Mouse (Mus musculus): ENCODE results near the gene Zfp62.

The Zfp62 gene

GRCm38 (mm10) chr11:49248974-49249700, 46.0 kb downstream of the Zfp62 start:
- no peak for DNase-seq (ENCODE audit: low spot score in 2 of 2)

DNA sequence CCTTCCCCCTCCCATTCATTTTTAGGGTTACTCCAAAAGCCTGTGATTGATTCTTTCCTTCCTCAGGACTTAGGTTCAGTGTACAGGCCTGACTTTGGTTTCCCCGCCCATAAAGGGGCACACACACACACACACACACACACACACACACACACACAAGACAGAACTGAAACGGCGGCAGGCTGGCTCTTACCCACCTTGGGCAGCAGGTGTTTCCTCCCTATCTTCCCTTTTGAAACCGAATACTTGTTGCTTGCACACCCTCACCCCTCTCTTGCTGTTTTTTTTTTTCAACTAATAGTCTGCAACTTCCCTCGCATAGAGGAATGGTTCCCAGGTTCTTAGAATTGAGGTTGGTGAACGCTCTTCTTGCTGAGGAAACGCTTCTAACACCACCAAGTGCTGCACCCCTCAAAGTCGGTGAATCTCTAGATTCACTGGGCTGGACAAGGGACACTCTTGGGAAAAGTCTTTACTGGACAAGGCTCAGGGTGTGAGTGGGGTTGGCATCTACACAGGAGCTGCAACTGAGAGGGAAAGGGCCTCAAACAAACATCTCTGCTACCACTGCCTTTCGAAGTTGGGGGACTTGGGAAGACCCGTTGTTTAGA, 46.8 kb downstream of the Zfp62 start:
- no peak for DNase-seq (ENCODE audit: low spot score in 2 of 2)

- DNase-seq (ENCODE audit: low spot score in 2 of 2): peak; percentile 78 to 79
Observed at GRCm38 (mm10) chr11:49250422-49251379, 47.6 kb downstream of the Zfp62 start.

GRCm38 (mm10) chr11:49251380-49251761, 48.3 kb downstream of the Zfp62 start:
- DNase-seq (ENCODE audit: low spot score in 2 of 2): no peak

DNA sequence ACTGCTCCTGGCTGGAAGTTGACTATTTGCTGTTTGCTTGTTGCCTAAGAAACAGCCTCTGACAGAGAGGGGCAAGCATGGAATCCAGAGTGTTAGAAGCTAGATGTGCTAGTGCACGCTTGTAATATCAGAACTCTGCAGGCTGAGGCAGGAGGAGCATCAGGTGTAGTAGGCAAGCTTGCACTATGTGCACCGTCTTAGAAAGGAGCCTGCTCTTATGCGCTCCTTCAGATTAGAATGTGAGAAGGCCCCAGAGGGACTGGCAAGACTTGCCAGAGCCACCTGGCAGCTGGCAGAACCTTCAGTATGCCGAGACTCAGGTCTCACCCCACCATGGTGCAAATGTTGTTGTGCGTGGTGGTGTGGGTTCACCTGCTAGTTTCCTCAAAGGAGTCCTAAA, 49.0 kb downstream of the Zfp62 start:
- DNase-seq (ENCODE audit: low spot score in 2 of 2): no peak

DNA sequence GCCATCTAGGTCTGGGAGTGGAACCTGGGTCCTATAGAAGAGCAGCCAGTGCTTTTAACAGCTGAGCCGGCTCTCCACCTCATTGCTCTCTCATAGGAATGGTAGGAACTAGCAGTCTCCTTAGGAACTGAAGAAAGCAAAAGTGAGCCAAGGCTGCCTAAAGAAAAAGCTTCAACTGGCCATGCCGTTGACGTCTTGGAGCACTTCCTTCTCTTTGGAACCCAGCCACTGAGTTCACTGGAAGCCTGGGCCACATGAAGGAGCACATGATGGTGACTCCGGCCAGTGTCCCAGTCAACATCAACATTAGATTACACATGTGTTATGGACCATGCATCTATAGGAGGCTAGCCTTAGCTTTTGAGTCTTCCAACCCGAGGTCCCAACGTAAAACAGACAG, 49.9 kb downstream of the Zfp62 start:
- no peak for DNase-seq (ENCODE audit: low spot score in 2 of 2)

DNA sequence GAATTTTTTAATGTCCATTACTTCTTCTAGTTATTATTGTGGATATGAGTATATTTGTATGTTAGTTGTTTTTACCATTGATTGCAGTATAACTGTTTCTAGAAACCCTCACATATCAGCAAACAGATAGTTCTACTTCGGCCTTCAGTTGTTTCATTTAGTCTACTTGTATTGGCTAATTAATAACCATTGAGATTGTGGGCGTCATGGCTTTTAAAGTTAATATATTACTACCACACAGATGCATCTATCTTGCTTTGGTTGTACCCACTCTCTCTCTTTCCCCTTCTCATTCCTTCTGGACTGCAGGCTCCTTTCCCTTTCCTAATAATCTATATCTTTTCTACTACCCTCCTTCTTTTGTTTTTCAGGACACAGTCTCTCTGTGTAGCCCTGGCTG, 56.2 kb downstream of the Zfp62 start:
- DNase-seq (ENCODE audit: low spot score in 2 of 2): no peak

DNA sequence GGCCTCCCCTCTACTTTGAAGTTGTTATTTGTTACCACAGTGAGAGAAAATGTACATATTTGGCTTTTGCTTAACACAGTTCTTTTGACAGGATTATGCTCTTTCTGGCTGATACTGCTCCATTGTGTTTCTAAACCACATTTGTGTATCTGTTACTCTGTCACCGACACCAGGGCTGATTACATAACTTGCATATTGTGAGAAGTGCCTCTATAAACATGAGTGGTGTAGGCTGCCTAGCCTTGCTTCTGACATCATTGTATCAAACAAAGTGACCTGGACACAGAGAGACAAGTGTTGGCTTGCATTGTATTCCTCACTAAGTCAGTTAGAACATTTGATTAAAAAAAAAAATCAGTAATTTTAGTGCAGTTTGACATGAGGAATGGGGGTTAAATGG, 56.7 kb downstream of the Zfp62 start:
- no peak for DNase-seq (ENCODE audit: low spot score in 2 of 2)

- DNase-seq (ENCODE audit: low spot score in 2 of 2): no peak
Observed at GRCm38 (mm10) chr11:49260598-49261312, 57.7 kb downstream of the Zfp62 start.

DNA sequence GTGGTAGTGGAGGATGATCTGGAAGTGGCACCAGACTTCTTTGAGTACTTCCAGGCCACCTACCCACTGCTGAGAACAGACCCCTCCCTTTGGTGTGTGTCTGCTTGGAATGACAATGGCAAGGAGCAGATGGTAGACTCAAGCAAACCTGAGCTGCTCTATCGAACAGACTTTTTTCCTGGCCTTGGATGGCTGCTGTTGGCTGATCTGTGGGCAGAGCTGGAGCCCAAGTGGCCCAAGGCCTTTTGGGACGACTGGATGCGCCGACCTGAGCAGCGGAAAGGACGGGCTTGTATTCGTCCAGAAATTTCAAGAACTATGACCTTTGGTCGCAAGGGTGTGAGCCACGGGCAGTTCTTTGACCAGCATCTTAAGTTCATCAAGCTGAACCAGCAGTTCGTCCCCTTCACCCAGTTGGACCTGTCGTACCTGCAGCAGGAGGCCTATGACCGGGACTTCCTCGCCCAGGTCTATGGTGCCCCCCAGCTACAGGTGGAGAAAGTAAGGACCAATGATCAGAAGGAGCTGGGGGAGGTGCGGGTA, 58.3 kb downstream of the Zfp62 start:
- DNase-seq (ENCODE audit: low spot score in 2 of 2): no peak

DNA sequence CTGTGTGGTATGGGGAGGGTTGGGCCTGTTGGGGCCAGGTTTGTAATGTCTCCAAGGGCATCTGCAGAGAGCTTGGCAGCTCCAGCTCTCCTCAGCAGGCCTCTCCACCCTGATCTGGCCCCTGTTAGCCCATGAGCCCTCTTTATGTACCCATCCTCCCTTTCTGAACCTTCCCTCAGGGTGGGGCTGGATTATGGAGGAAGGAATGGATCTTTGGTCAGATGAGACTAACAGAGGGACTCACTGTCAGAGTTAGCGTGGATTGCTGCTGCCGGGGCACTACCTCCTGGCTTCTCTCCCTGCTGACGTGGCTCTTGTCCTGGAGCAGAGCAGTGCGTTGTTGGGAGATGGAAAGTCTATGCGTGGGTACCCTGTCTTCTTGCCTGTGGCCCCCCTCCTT, 59.2 kb downstream of the Zfp62 start:
- DNase-seq (ENCODE audit: low spot score in 2 of 2): no peak

DNA sequence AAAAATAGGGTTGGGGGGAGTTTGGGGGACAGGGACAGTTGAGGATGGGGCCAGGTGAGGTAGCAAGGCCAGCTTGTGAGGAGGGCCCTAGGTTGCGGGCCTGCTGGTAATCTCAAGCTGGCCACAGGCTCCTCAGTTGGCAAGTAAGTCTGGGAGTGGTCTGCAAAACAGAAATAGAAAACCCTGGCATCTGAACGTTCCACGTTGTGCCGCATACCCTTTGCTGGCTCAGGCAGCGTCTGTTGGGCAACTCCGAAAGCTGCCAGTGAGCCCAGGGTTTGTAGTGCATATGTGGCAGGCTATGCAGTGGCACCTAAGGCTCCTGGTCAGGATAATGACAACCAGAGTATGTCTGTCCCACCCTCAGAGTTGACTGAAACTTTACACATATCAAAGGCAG, 60.1 kb downstream of the Zfp62 start:
- DNase-seq (ENCODE audit: low spot score in 2 of 2): no peak

- DNase-seq (ENCODE audit: low spot score in 2 of 2): no peak
Observed at GRCm38 (mm10) chr11:49264081-49264480, 61.0 kb downstream of the Zfp62 start.

- no peak for DNase-seq (ENCODE audit: low spot score in 2 of 2)
Observed at GRCm38 (mm10) chr11:49264622-49265021, 61.5 kb downstream of the Zfp62 start.

GRCm38 (mm10) chr11:49265101-49265500, 62.0 kb downstream of the Zfp62 start:
- no peak for DNase-seq (ENCODE audit: low spot score in 2 of 2)

DNA sequence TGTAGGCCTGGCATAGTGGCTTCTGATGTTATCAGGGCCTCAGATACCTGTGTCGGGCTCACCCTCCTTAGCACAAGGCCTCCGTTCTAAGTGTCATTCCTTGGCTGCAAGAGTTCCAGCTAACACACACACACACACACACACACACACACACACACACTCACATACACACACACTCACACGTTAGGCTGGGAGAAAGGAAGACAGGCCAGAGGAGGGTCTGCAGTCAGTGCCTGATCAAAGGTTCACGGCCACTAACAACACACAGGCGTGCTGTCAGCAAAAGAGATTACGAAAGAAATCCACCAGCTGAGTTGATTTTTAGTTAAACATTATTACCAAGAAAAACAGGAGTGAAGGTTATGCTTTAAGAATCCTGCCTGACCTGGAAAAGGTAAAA, 63.6 kb downstream of the Zfp62 start:
- DNase-seq (ENCODE audit: low spot score in 2 of 2): no peak

DNA sequence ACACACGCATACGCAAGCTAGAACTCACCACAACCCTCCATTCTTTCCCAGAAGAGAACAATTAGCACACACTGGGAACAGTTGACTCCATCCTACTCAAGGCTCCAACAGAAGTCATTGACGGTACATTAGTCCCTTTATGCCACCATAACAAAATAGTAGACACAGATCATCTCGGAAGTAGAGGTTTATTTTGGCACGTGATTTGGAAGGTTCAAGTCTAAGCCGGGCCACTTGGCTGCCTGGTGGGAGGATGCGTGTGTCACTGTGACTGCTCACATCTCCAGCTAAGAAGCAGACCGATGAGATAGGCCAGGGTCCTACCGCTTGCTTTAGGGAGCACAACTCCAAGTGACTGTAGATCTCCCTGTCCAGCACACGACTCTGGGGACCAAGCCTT, 64.2 kb downstream of the Zfp62 start:
- DNase-seq (ENCODE audit: low spot score in 2 of 2): no peak

DNA sequence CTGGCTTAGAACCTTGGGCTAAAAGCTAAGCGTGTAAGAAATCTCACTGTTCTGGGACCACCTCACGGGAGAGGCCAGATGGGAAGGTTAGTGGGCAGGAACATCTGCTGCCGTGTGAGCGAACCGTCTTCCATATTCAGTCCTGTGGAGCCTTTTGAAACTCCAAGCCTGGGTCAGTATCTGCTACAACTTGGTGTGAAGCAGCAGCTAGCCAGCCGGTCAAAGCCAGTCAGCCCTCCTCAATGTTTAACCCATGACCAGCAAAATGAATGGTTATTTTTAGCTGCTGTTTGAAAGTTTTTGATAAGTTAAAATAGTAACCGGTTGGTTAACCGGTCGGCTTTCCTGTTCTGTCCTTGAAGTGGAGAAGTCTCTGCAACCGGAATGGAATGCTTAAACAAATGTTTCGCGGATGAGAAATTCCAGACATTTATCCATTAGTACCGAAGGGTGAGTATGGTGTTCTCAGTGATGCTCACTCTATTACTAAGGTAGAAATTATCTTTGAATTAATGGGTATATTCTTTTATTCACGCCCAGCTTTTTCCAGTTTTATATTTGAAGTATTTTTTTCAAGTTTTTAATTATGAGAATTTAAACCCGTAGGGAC, 65.0 kb downstream of the Zfp62 start:
- DNase-seq (ENCODE audit: low spot score in 2 of 2): no peak
